Mouse (Mus musculus) NIH3T3 (cell line): ENCODE measurements around the gene Sertad2.
A peak's percentile ranks its signal among the peaks of the same experiment; 100 is the strongest.

Source experiments
- DNase-seq: peaks from one replicate; pipeline ENCODE4 v3.0.0-alpha.2; 2012; ENCODE audit warnings: low read depth

The Sertad2 gene

GRCm38 (mm10) chr11:20542739-20543452, at the start of gene Sertad2:
Sertad2 (plus strand) TSS chr11:20543253.
- peak; percentile 99 for DNase-seq

- DNase-seq, result no peak
Observed at GRCm38 (mm10) chr11:20493922-20494626, 49.0 kb upstream of the Sertad2 start.

- no peak for DNase-seq
Observed at GRCm38 (mm10) chr11:20500516-20500915, 42.5 kb upstream of the Sertad2 start.

GRCm38 (mm10) chr11:20501160-20501955, 41.7 kb upstream of the Sertad2 start:
- peak; percentile 46 for DNase-seq

- no peak for DNase-seq
Observed at GRCm38 (mm10) chr11:20513574-20513973, 29.5 kb upstream of the Sertad2 start.

- DNase-seq, result no peak
Observed at GRCm38 (mm10) chr11:20514757-20515156, 28.3 kb upstream of the Sertad2 start.

GRCm38 (mm10) chr11:20521321-20521720, 21.7 kb upstream of the Sertad2 start:
- no peak for DNase-seq

GRCm38 (mm10) chr11:20522750-20523149, 20.3 kb upstream of the Sertad2 start:
- DNase-seq, result no peak

- no peak for DNase-seq
Observed at GRCm38 (mm10) chr11:20524435-20524834, 18.6 kb upstream of the Sertad2 start.

GRCm38 (mm10) chr11:20525909-20526308, 17.1 kb upstream of the Sertad2 start:
- DNase-seq, result no peak

GRCm38 (mm10) chr11:20527901-20528300, 15.2 kb upstream of the Sertad2 start:
- DNase-seq, result no peak

- DNase-seq, result no peak
Observed at GRCm38 (mm10) chr11:20531682-20531991, 11.4 kb upstream of the Sertad2 start.

GRCm38 (mm10) chr11:20531992-20532881, 10.8 kb upstream of the Sertad2 start:
- DNase-seq, result peak; percentile 95

GRCm38 (mm10) chr11:20533231-20533630, 9.8 kb upstream of the Sertad2 start:
- DNase-seq, result peak; percentile 66

- no peak for DNase-seq
Observed at GRCm38 (mm10) chr11:20537221-20537620, 5.8 kb upstream of the Sertad2 start.

GRCm38 (mm10) chr11:20538496-20538895, 4.6 kb upstream of the Sertad2 start:
- DNase-seq, result no peak

GRCm38 (mm10) chr11:20541280-20541679, 1.8 kb upstream of the Sertad2 start:
- no peak for DNase-seq

GRCm38 (mm10) chr11:20541995-20542637, 937 bp upstream of the Sertad2 start:
- peak; percentile 91 for DNase-seq

- peak; percentile 70 for DNase-seq
Observed at GRCm38 (mm10) chr11:20543453-20544120, 534 bp downstream of the Sertad2 start.

- DNase-seq, result no peak
Observed at GRCm38 (mm10) chr11:20544376-20544775, 1.3 kb downstream of the Sertad2 start.
